Mouse (Mus musculus) myocyte (in vitro differentiated cells): ENCODE measurements around the gene Sync. TPM values are rescaled to one million over a fixed set of nuclear protein-coding genes. Genes with fewer than 3 reads are reported as not detected.

Experiments used
- H3K27me3 ChIP-seq: one replicate; pipeline ENCODE4 v1.6.1; 2011; ENCODE audit not compliant: control insufficient read depth, insufficient read depth, insufficient read length
- H3K36me3 ChIP-seq: one replicate; pipeline ENCODE4 v1.6.1; 2011; ENCODE audit not compliant: control insufficient read depth, insufficient read depth
- H3K4me2 ChIP-seq: one replicate; pipeline ENCODE4 v1.6.1; 2011; ENCODE audit warnings: low read depth, control low read depth
- H3K4me3 ChIP-seq: one replicate; pipeline ENCODE4 v1.5.1; 2011; ENCODE audit warnings: mild to moderate bottlenecking, control low read depth, moderate library complexity
- H3K79me2 ChIP-seq: one replicate; pipeline ENCODE4 v1.6.1; 2011; ENCODE audit not compliant: control insufficient read depth, insufficient read depth
- H3ac ChIP-seq: one replicate; pipeline ENCODE4 v1.6.1; 2011; ENCODE audit not compliant: control insufficient read depth, insufficient read length
- CEBPB ChIP-seq: IDR thresholded peaks from 2 replicates; pipeline ENCODE4 v1.6.1; 2011; ENCODE audit warnings: mild to moderate bottlenecking, moderate library complexity; ENCODE audit not compliant: poor library complexity, insufficient read depth, severe bottlenecking
- E2F4 ChIP-seq: IDR thresholded peaks from one replicate; pipeline ENCODE4 v1.6.1; 2011; ENCODE audit warnings: mild to moderate bottlenecking, control low read depth, moderate library complexity; ENCODE audit not compliant: insufficient read depth
- MAX ChIP-seq: IDR thresholded peaks from one replicate; pipeline ENCODE4 v1.6.1; 2011; ENCODE audit warnings: low read depth, mild to moderate bottlenecking, control low read depth
- MYOD1 ChIP-seq, 3 experiments: IDR thresholded peaks; one replicate each; pipeline ENCODE4 v1.6.1; 2011; ENCODE audit warnings: control low read depth in 2 of 3, low read depth in 2 of 3, mild to moderate bottlenecking in 2 of 3, moderate library complexity in 1 of 3; ENCODE audit not compliant: insufficient read length in 2 of 3, control insufficient read depth in 1 of 3
- MYOG ChIP-seq, 3 experiments: IDR thresholded peaks; one replicate each; pipeline ENCODE4 v1.6.1; 2011; ENCODE audit warnings: control low read depth in 2 of 3, low read depth in 2 of 3, mild to moderate bottlenecking in 2 of 3; ENCODE audit not compliant: insufficient read length in 2 of 3, control insufficient read depth in 1 of 3, insufficient read depth in 1 of 3
- POLR2A ChIP-seq: IDR thresholded peaks from one replicate; pipeline ENCODE4 v1.6.1; 2011; ENCODE audit warnings: low read depth, mild to moderate bottlenecking, control low read depth, moderate library complexity; ENCODE audit not compliant: insufficient read length
- POLR2AphosphoS2 ChIP-seq: IDR thresholded peaks from one replicate; pipeline ENCODE4 v1.6.1; 2011; ENCODE audit warnings: low read depth, control low read depth; ENCODE audit not compliant: insufficient read length
- REST ChIP-seq: IDR thresholded peaks from one replicate; pipeline ENCODE4 v1.6.1; 2011; ENCODE audit warnings: mild to moderate bottlenecking, control low read depth, moderate library complexity; ENCODE audit not compliant: insufficient read depth, insufficient read length
- SRF ChIP-seq: IDR thresholded peaks from one replicate; pipeline ENCODE4 v1.6.1; 2011; ENCODE audit warnings: low read depth; ENCODE audit not compliant: control insufficient read depth, insufficient read length
- TCF12 ChIP-seq: IDR thresholded peaks from one replicate; pipeline ENCODE4 v1.6.1; 2011; ENCODE audit warnings: mild to moderate bottlenecking, control low read depth; ENCODE audit not compliant: poor library complexity, insufficient read depth, severe bottlenecking
- TCF3 ChIP-seq: IDR thresholded peaks from one replicate; pipeline ENCODE4 v1.6.1; 2011; ENCODE audit warnings: low read depth, control low read depth; ENCODE audit not compliant: insufficient read length
- USF1 ChIP-seq: IDR thresholded peaks from one replicate; pipeline ENCODE4 v1.6.1; 2011; ENCODE audit warnings: low read depth, mild to moderate bottlenecking, control low read depth, moderate library complexity
- polyA plus RNA-seq: library from polyadenylated mRNA; unstranded; fragments of >200 nt; fragmentation: generic; extraction: Trizol; gene quantifications from one replicate; pipeline ENCODE4 v1.2.1, GENCODE M21; 2012; ENCODE audit warnings: missing spikeins

Gene Sync
- polyA plus RNA-seq, 1 experiment, result 51.1 TPM

- peak overlapping the region; percentile 63 for H3K4me2 ChIP-seq
- peaks cover 47% of the 10 kb centered on the region for H3K36me3 ChIP-seq
- peaks cover 81% of the 10 kb centered on the region for H3K79me2 ChIP-seq
- H3K4me3 ChIP-seq, result no peak overlapping the region
- H3K27me3 ChIP-seq, result no peaks in the 10 kb centered on the region
- H3ac ChIP-seq, result no peak overlapping the region
- no peak for TF ChIP-seq CEBPB
- no peak for TF ChIP-seq TCF12
- no peak for TF ChIP-seq POLR2AphosphoS2
- no peak for TF ChIP-seq USF1
- no peak for TF ChIP-seq MYOG (IDR thresholded peaks at IDR 0.05; ENCODE audit: control insufficient read depth in 1 of 3, insufficient read depth in 1 of 3, insufficient read length in 2 of 3, low read depth in 2 of 3)
- TF ChIP-seq REST, result no peak
- TF ChIP-seq E2F4, result no peak
- TF ChIP-seq POLR2A, result no peak
- no peak for TF ChIP-seq MAX
- no peak for TF ChIP-seq TCF3
- TF ChIP-seq MYOD1 (IDR thresholded peaks at IDR 0.05; ENCODE audit: control insufficient read depth in 1 of 3, insufficient read length in 2 of 3, low read depth in 2 of 3), result no peak
- TF ChIP-seq SRF, result no peak
These were observed 37.3 kb downstream of the Sync start for GRCm38 (mm10) chr4:129324756-129325155.

GRCm38 (mm10) chr4:129326191-129326590 lies 38.8 kb downstream of the Sync start:
- Histone ChIP-seq H3K79me2 (peaks cover 88% of the 10 kb centered on the region), H3K27me3 (no peaks in the 10 kb centered on the region), H3ac (no peak overlapping the region), H3K36me3 (peaks cover 44% of the 10 kb centered on the region), H3K4me2 (peak overlapping the region; percentile 63), H3K4me3 (no peak overlapping the region)
- no peak for TF ChIP-seq MYOD1 (IDR thresholded peaks at IDR 0.05; ENCODE audit: control insufficient read depth in 1 of 3, insufficient read length in 2 of 3, low read depth in 2 of 3)
- TF ChIP-seq SRF, result no peak
- TF ChIP-seq E2F4, result no peak
- no peak for TF ChIP-seq TCF3
- TF ChIP-seq MYOG (IDR thresholded peaks at IDR 0.05; ENCODE audit: control insufficient read depth in 1 of 3, insufficient read depth in 1 of 3, insufficient read length in 2 of 3, low read depth in 2 of 3), result no peak
- no peak for TF ChIP-seq POLR2AphosphoS2
- no peak for TF ChIP-seq MAX
- TF ChIP-seq TCF12, result no peak
- no peak for TF ChIP-seq USF1
- TF ChIP-seq REST, result no peak
- no peak for TF ChIP-seq POLR2A
- TF ChIP-seq CEBPB, result no peak

GRCm38 (mm10) chr4:129332846-129333245 lies 45.4 kb downstream of the Sync start:
- no peaks in the 10 kb centered on the region for H3K27me3 ChIP-seq
- TF ChIP-seq TCF12 (no peak), REST (no peak), POLR2AphosphoS2 (no peak), MAX (no peak), TCF3 (no peak), USF1 (no peak), CEBPB (no peak), SRF (no peak), POLR2A (no peak), MYOD1 (IDR thresholded peaks at IDR 0.05; ENCODE audit: control insufficient read depth in 1 of 3, insufficient read length in 2 of 3, low read depth in 2 of 3) (no peak), MYOG (IDR thresholded peaks at IDR 0.05; ENCODE audit: control insufficient read depth in 1 of 3, insufficient read depth in 1 of 3, insufficient read length in 2 of 3, low read depth in 2 of 3) (no peak), E2F4 (no peak)
- peak overlapping the region; percentile 84 for H3K4me2 ChIP-seq
- H3K36me3 ChIP-seq, result peaks cover 37% of the 10 kb centered on the region
- peak overlapping the region; percentile 82 for H3K4me3 ChIP-seq
- H3ac ChIP-seq, result no peak overlapping the region
- peaks cover 68% of the 10 kb centered on the region for H3K79me2 ChIP-seq

GRCm38 (mm10) chr4:129334677-129335215 lies 47.3 kb downstream of the Sync start:
- peak overlapping the region; percentile 92 for H3ac ChIP-seq
- TF ChIP-seq MYOD1 (IDR thresholded peaks at IDR 0.05; ENCODE audit: control insufficient read depth in 1 of 3, insufficient read length in 2 of 3, low read depth in 2 of 3) (peak in 1 of 3 experiments; percentile 13), POLR2AphosphoS2 (no peak), POLR2A (peak; percentile 75), E2F4 (no peak), CEBPB (no peak)
- peak overlapping the region; percentile 82 for H3K4me3 ChIP-seq
- H3K27me3 ChIP-seq, result no peaks in the 10 kb centered on the region
- H3K4me2 ChIP-seq, result peak overlapping the region; percentile 84
- peaks cover 21% of the 10 kb centered on the region for H3K36me3 ChIP-seq
- peaks cover 49% of the 10 kb centered on the region for H3K79me2 ChIP-seq
